Mouse (Mus musculus) small intestine, adult 2 months (tissue): ENCODE data around the gene 1700025G04Rik.

ENCODE experiments used
- CTCF ChIP-seq: fragments of 200-500 bp; IDR thresholded peaks from 2 replicates; pipeline ENCODE4 v1.5.1; 2012; ENCODE audit warnings: low read depth, mild to moderate bottlenecking, control low read depth, inconsistent platforms, low read length, moderate library complexity, mixed read lengths; ENCODE audit not compliant: insufficient replicate concordance, insufficient read length; ENCODE audit errors: extremely low read depth
- POLR2A ChIP-seq: fragments of 200-500 bp; IDR thresholded peaks from 2 replicates; pipeline ENCODE4 v1.6.1; 2012; ENCODE audit warnings: low read depth, mild to moderate bottlenecking, control low read depth, inconsistent platforms, low read length, moderate library complexity

- no peak for TF ChIP-seq CTCF
- TF ChIP-seq POLR2A: no peak
These were observed 254.7 kb downstream of the 1700025G04Rik start for GRCm38 (mm10) chr1:151835261-151835660.
